11 mouse cellular contexts compared by ENCODE assay signal in the genomic region with DNA sequence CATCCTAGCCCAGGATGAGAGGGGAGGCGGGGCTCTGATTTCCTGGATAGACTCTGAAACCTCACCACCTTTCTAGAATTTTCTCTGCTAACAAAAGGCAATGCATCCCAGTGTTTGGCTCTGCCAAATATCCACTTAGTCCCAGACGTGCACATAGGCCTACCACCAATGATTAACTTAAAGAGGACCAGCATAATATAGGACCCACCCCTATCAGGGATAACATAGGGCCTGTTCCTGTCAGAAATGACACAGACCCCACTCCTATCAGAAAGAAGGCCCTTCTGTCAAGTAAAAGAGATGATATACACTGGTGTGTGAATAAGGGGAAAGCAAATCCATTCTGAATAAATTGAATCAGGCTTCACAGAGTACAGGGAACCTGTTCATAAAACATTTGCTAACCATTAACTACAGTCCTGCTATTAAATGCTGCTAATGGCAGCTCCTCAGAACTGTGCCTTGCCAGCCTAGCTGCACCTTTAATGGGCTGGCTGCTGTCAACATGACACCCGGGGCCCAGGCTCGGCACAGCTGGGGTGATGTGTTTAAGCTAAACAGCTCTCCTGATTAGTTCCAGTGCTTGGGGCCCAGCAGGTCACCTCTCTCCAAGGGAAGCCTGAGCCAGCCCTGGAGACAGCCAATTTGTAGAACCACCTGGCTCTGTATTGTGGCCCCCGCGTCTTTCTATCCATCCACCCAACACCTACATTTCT.
DNase-seq lines count a peak whose midpoint lies in the region; ATAC-seq lines count a peak whose summit lies in the region.
"Had no signal": no experiment of that assay in that cellular context is flagged by ENCODE, and none has a peak within 500 bp of the region (broad histone marks: within the 10 kb centered on the region; RNA-seq: fewer than 3 reads in every experiment).

No protein-coding gene starts in this region.

- no peak for DNase-seq in heart, postnatal 14 days
- peak; percentile 57 for DNase-seq in embryonic facial prominence, embryonic 10.5 days (ENCODE audit: low spot score)
- DNase-seq in cerebellum, adult 8-10 months: no peak
- DNase-seq in right cerebral cortex, postnatal 14 days: no peak
- DNase-seq: heart, adult 18-20 months; right cerebral cortex, adult 18-20 months had no signal

- peaks cover 8% of the 10 kb centered on the region for H3K4me1 ChIP-seq in heart, embryonic 13.5 days
- H3K4me1 ChIP-seq in embryonic facial prominence, embryonic 10.5 days: peaks cover 13% of the 10 kb centered on the region
- peaks cover 6% of the 10 kb centered on the region; the same call in 1 of the 2 replicates for H3K4me1 ChIP-seq in kidney, embryonic 14.5 days (ENCODE audit: control insufficient read depth, insufficient read depth, low read length)
- H3K4me1 ChIP-seq in midbrain, embryonic 15.5 days: peaks cover 8% of the 10 kb centered on the region
- H3K4me1 ChIP-seq: liver, embryonic 12.5 days had no signal

- 0 out of 2 replicates have a peak overlapping the region, but pooled peaks have one; percentile 9 for H3K4me2 ChIP-seq in heart, embryonic 13.5 days
- peak overlapping the region; percentile 17; the same call in 1 of the 2 replicates for H3K4me2 ChIP-seq in kidney, embryonic 14.5 days (replicated peaks; ENCODE audit: low read depth, low read length)
- no peak overlapping the region for H3K4me2 ChIP-seq in midbrain, embryonic 15.5 days
- H3K4me2 ChIP-seq: liver, embryonic 12.5 days had no signal

- no peak overlapping the region for H3K27ac ChIP-seq in heart, embryonic 13.5 days (replicated peaks)
- H3K27ac ChIP-seq in embryonic facial prominence, embryonic 10.5 days (replicated peaks): no peak overlapping the region
- peak overlapping the region; percentile 38; the same call in 1 of the 2 replicates for H3K27ac ChIP-seq in kidney, embryonic 14.5 days (ENCODE audit: low read depth, low read length)
- no peak overlapping the region for H3K27ac ChIP-seq in midbrain, embryonic 15.5 days
- H3K27ac ChIP-seq: liver, embryonic 12.5 days had no signal

- 30% methylated on average over 6 of the region's 6 CpGs for WGBS in heart, embryonic 13.5 days
- WGBS in embryonic facial prominence, embryonic 10.5 days: 33% methylated on average over 6 of the region's 6 CpGs
- WGBS in kidney, embryonic 14.5 days: 35% methylated on average over 6 of the region's 6 CpGs
- WGBS in midbrain, embryonic 15.5 days: 28% methylated on average over 6 of the region's 6 CpGs

- no peaks in the 10 kb centered on the region for H3K36me3 ChIP-seq in heart, embryonic 13.5 days
- H3K36me3 ChIP-seq in embryonic facial prominence, embryonic 10.5 days (replicated peaks): no peaks in the 10 kb centered on the region
- H3K36me3 ChIP-seq in kidney, embryonic 14.5 days (ENCODE audit: control insufficient read depth, insufficient read depth, low read length): no peaks in the 10 kb centered on the region
- no peaks in the 10 kb centered on the region for H3K36me3 ChIP-seq in midbrain, embryonic 15.5 days (replicated peaks)
- H3K36me3 ChIP-seq: liver, embryonic 12.5 days had no signal

- H3K4me3 ChIP-seq in heart, embryonic 13.5 days: no peak overlapping the region
- no peak overlapping the region for H3K4me3 ChIP-seq in embryonic facial prominence, embryonic 10.5 days
- no peak overlapping the region for H3K4me3 ChIP-seq in kidney, embryonic 14.5 days (ENCODE audit: low read length)
- H3K4me3 ChIP-seq in midbrain, embryonic 15.5 days: no peak overlapping the region
- H3K4me3 ChIP-seq: liver, embryonic 12.5 days had no signal

- intact Hi-C loops in heart, postnatal 14 days (cut with DNase I): no loop called here

- H3K27me3 ChIP-seq in heart, embryonic 13.5 days (replicated peaks): no peaks in the 10 kb centered on the region
- no peaks in the 10 kb centered on the region for H3K27me3 ChIP-seq in embryonic facial prominence, embryonic 10.5 days (replicated peaks; ENCODE audit: low read depth, poor library complexity, severe bottlenecking)
- H3K27me3 ChIP-seq in kidney, embryonic 14.5 days (ENCODE audit: control insufficient read depth, insufficient read depth, low read length): no peaks in the 10 kb centered on the region
- H3K27me3 ChIP-seq in midbrain, embryonic 15.5 days (replicated peaks): no peaks in the 10 kb centered on the region
- H3K27me3 ChIP-seq: liver, embryonic 12.5 days had no signal

- no peaks in the 10 kb centered on the region; the same call in 1 of the 2 replicates for H3K9me3 ChIP-seq in heart, embryonic 13.5 days
- no peaks in the 10 kb centered on the region for H3K9me3 ChIP-seq in embryonic facial prominence, embryonic 10.5 days
- H3K9me3 ChIP-seq in kidney, embryonic 14.5 days (ENCODE audit: control insufficient read depth, low read length): no peaks in the 10 kb centered on the region
- no peaks in the 10 kb centered on the region for H3K9me3 ChIP-seq in midbrain, embryonic 15.5 days
- H3K9me3 ChIP-seq: liver, embryonic 12.5 days had no signal

- 0 out of 2 replicates have a peak overlapping the region, but pooled peaks have one; percentile 19 for H3K9ac ChIP-seq in heart, embryonic 13.5 days
- no peak overlapping the region for H3K9ac ChIP-seq in kidney, embryonic 14.5 days (ENCODE audit: low read depth, low read length)
- no peak overlapping the region for H3K9ac ChIP-seq in midbrain, embryonic 15.5 days
- H3K9ac ChIP-seq: liver, embryonic 12.5 days had no signal

- ATAC-seq in heart, embryonic 13.5 days (ENCODE audit: extremely low read depth, insufficient number of reproducible peaks, low FRiP score, low TSS enrichment): peak; percentile 8; the same call in 1 of the 2 replicates
- peak; percentile 87 for ATAC-seq in kidney, embryonic 14.5 days (ENCODE audit: low FRiP score, low TSS enrichment)
- peak; percentile 25; the same call in 1 of the 2 replicates for ATAC-seq in midbrain, embryonic 15.5 days (replicated peaks)
- no peak for ATAC-seq in monocyte, adult 5-6 weeks (replicated peaks; ENCODE audit: insufficient number of reproducible peaks, low FRiP score, low TSS enrichment, poor library complexity, severe bottlenecking)
- ATAC-seq: liver, embryonic 12.5 days had no signal
